Mouse (Mus musculus): ENCODE data around the gene Trim54.

The Trim54 gene

GRCm38 (mm10) chr5:31116354-31116753, at the start of gene Trim54:
Gene Trim54 (plus strand): TSS chr5:31116712.
- DNase-seq (ENCODE audit: low spot score) = no peak

- no peak for DNase-seq (ENCODE audit: low spot score)
Measured at GRCm38 (mm10) chr5:31069810-31070209, 46.7 kb upstream of the Trim54 start.

DNA sequence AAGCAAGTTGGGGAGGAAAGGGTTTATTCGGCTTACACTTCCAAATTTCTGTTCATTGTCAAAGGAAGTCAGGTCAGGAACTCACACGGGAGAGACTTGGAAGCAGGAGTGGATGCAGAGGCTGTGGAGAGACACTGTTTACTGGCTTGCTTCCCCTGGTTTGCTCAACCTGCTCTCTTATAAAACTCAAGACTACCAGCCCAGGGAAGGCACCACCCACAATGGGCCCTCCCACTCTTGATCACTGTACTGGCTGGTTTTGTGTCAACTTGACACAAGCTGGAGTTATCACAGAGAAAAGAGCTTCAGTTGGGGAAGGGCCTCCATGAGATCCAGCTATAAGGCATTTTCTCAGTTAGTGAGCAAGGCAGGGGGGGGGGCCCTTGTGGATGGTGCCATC, 45.5 kb upstream of the Trim54 start:
- DNase-seq (ENCODE audit: low spot score) = no peak

DNA sequence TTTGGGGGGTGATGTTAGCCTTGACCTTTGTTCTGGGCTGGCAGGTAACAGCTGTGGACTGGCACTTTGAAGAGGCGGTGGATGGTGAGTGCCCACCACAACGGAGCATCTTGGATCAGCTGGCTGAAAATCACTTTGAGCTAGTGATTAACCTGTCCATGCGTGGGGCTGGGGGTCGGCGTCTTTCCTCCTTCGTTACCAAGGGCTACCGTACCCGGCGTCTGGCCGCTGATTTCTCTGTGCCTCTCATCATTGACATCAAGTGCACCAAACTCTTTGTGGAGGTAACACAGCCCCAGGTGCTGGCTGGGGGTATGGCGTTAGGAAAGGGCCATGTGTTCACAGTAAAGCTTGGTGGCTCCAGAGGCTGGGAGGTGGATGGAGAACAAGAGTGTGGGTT, 44.7 kb upstream of the Trim54 start:
- no peak for DNase-seq (ENCODE audit: low spot score)

DNA sequence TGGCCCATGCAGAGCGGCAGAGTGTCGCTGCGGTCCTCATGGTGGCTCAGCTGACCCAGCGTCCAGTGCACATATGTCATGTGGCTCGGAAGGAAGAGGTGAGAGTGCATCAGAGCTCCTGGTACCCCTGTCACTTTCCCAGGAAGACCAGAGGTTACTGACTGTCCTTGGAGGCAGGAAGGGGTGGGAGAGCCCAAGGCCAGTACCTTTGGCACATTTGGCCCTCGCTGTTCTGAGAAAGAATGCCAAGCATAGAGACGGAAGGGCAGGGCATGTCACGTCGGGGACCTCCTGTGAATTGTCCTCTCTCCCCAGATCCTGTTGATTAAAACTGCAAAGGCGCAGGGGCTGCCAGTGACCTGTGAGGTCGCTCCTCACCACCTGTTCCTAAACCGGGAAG, 43.3 kb upstream of the Trim54 start:
- no peak for DNase-seq (ENCODE audit: low spot score)

DNA sequence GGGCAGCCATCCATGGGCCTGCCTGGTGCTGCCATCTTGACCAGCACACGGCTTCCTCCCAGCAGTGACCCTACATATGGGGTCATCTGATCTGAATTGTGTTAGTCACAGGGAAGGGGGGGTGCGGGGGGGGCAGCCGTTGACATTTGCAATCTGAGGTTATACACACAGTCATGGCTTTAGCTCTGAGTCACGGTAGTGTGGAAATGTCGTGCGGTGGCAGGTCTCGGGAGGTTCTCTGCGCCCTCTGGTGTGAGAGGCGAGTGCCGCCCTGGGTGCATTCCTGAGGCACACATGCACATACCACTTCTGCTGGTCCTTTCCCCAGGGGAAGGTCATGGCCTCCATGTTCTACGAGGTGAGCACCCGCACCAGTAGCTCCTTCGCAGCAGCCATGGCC, 40.2 kb upstream of the Trim54 start:
- DNase-seq (ENCODE audit: low spot score) = no peak

- peak; percentile 45 for DNase-seq (ENCODE audit: low spot score)
Measured at GRCm38 (mm10) chr5:31080059-31080794, 36.3 kb upstream of the Trim54 start.

DNA sequence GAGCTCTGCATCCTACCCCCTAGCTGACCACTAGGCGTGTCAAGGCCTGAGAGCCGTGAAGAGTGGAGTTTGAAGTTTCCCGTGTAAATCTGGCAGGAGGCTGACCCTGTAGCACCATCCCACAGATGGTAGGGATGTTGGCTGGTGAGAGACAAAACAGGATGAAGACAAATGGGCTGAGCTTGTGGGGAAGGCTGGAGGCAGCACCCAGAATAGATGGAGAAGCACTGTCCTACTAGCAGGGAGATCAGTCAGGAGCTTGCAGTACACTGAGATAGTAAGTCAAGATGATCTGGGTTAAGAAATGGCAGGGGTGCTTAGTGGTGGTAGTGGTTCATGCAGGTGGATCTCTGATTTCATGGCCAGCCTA, 35.7 kb upstream of the Trim54 start:
- DNase-seq (ENCODE audit: low spot score) = no peak

GRCm38 (mm10) chr5:31081386-31081785, 35.1 kb upstream of the Trim54 start:
- peak; percentile 22 for DNase-seq (ENCODE audit: low spot score)

DNA sequence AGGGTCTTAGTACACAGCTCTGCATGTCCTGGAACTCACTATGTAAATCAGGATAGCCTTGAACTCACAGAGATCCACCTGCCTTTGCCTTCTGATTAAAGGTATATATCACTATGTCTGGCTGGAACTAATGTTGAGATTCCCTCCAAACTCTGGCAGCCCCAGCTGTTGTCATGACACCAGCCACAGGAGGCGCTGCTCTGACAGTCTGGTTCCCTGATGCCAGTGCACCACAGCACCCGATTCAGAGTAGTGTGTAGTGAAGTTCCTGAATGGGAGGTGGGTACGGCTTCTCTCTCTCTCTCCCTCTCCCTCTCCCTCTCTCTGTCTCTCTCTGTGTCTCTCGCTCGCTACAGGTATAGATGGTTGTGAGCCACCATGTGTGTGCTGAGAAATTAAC, 34.2 kb upstream of the Trim54 start:
- peak; percentile 57 for DNase-seq (ENCODE audit: low spot score)

DNA sequence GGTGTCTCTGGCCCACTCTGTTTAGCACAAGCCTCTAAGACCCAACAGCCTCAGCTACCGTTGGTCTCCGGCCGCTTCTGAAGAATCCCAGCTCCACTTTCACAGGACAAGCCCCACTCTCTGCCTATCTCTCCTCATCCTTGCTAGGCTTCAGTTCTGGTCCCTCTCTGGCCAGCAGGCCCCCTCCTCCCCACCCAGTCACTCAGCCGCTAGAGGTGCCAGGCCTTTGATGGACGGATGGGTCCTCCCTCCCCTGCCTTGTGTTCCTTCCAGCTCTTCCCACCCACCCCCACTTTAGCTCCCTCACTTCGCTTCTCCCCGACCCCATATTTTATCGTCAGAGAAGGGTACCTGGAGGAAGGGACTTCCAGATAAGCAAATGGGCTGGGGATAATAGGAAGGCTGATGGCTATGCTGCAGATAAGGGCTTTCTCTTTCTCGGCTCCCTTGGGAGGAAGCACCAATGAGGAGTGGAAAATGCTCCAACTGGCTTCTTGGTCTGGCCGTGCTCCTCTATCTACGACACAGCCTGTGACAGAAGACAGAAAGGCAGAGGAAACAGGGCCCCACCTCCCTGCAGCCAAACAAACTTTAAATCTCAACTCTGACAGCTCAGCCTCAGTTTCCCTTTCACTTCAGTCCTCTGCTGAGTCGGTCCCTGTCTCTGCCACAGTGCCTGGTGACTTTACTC, 33.4 kb upstream of the Trim54 start:
- DNase-seq (ENCODE audit: low spot score) = peak; percentile 49

- no peak for DNase-seq (ENCODE audit: low spot score)
Measured at GRCm38 (mm10) chr5:31083949-31084348, 32.6 kb upstream of the Trim54 start.

DNA sequence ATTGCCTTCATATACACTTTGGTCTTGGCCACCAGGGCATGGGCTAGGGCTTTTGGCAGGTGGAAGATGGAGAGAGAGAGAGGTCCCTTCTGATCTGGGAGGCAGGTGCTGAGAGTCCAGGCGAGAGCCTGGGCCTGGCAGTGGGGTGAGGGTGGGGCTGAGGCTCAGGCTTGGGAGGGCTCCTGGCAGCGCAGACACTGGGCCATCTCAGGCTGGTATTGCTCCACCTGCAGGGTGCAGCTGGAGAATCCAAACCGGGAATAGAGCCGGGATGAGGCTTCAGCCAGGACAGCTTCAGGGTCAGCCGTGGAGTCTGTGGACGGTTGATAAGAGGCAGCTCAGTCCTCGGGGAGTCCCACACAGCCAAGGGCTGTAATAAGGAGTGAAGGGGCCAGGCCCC, 29.9 kb upstream of the Trim54 start:
- DNase-seq (ENCODE audit: low spot score) = no peak

DNA sequence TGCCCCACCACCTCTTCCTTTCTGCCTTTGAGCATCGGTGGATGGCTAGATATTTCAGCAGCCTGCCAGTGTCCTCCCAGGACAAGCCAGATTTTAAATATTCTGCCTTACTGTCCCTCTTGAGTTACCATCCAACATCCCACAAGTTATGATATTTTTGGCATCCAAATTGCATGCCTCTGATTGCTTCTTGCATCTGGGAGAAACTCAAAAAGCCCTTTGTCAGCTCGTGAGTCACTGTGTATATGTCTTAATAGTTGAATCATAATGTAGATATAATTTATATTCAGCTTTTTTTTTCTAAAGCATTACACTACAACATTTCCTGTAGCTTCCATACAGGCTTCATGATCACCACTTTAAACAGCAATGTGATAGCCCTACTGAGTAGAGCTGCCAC, 29.4 kb upstream of the Trim54 start:
- no peak for DNase-seq (ENCODE audit: low spot score)

GRCm38 (mm10) chr5:31092231-31092975, 24.1 kb upstream of the Trim54 start:
- DNase-seq (ENCODE audit: low spot score) = no peak

GRCm38 (mm10) chr5:31093151-31094041, 23.1 kb upstream of the Trim54 start:
- DNase-seq (ENCODE audit: low spot score) = no peak

GRCm38 (mm10) chr5:31094100-31094798, 22.3 kb upstream of the Trim54 start:
- DNase-seq (ENCODE audit: low spot score) = no peak

DNA sequence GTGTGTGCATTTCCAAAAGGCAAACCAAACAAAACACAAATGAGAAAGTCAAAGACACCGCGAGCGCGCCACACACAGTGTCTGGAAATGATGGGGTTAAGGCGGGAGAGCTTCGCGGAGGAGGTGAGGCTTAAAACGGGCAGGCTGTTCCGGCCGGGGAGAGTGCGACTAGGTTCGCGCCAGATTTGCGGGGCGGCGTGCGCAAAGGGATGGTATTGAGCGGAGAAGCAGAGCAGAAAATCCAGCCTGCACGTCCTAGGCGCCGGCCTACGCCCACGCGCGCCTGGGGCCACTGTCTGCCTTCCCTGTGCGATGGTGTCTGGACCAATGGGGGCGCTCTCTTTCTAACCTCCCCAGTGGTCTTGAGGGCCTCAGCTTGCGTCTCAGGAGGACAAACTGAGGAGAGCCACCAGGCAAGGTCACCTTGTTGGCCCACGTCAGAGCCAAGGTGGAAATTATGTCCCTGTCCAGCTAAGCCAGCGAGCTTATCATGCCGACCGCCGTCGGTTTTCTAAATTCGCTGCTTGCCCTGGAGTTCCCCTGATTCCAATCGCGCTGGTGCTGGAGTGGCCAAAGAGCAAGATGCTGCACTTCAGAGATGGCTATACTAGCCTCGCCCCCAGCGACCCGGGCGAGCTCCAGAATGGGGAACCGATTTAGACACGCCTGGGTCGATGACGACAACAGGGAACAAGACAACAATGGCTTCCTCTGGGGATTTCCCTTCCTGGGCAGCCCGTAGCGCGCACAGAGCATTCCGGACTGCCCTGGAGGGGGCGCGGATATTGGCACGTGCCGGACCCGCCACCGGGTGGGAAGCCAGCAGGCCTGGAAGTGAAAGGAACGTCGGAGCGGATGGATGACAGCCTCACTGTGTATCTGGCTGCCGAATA, 21.5 kb upstream of the Trim54 start:
- DNase-seq (ENCODE audit: low spot score) = peak; percentile 78

DNA sequence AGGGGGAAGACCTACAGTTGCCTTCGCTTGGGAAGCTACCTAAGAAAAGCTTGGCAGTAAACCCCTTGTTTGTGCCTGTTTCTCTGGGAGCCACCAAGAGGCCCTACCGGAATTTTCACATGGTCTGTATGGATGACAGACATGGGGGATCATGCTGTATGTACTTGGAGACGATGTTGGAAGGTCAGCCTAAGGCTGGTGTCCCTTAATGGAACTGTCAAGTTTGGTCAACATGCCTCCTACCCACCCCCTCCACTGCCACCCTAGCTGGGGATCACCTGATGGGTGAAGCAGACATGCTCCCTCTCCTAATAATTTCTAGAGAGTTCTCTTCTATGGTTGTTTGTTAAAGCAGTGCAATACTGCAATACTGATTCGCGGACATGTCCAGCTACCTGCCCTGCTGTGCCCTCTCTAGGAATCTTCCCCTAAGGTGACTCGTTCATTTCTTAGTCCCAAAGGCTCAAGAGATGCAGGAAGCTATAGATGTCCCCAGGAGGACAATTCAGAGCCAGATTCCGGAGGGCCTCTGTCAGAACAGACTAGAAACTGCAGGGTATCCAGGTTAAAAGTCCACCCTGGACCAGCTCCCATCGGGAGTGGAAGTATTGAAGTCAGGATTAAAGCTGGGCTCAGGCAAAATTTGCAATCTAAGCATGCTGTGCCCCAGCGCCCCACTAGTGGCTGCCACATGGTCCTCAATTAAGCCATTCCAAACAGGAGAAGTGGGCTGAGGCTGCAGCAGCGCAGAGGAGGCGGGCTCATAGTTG, 20.6 kb upstream of the Trim54 start:
- no peak for DNase-seq (ENCODE audit: low spot score)
